Mouse (Mus musculus) cerebellum, postnatal 10 days (tissue): ENCODE measurements around the gene Prop1.

ENCODE experiments used
- DNase-seq, 2 experiments: peaks; one replicate each; pipeline ENCODE4 v3.0.0; 2021; ENCODE audit warnings: mixed read lengths in 2 of 2

The Prop1 gene

DNA sequence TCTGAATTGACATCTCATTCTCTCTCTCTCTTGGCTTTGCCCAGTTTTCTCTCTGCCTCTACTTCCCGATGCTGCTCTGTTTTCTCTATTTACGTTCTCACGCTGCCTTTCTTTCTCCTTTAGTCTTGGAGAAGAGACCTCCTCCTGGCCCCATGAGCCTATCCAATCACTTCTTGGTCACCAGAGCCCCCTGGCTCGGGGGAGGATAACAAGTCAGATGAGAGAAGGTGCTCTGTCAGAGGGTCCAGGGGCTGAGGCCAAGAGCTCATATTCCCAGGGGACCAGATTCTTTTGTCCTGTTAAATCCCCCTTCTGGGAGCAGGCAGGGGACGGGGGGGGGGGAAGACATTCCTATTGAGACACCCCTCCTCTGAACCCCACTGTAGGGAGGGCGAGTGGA lies at the start of gene Prop1:
Gene Prop1 (minus strand): TSS at position 101 of the 400 bp plus-strand sequence.
- no peak for DNase-seq

DNA sequence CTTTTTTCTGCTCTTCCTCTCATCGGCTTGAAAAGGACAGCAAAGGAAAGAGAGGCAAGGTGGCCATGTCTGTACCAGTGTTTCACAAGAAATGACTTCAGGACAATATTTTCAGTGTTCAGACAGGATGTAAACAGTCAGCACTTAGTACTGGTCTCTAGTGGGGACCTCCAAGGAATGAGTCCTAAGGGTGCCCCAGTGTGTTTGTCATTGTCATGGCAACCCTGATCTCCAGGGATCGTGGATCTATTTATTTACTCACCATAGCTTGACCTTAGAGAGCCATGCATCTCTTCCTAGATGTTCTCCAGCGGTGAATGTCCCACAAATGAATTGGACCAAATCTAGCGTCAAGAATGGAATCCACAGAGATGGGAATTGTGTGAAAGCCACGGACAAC lies 49.7 kb upstream of the Prop1 start, which contains the start of gene Olfr51:
Gene Olfr51 (plus strand): TSS at position 301 of the 400 bp plus-strand sequence.
- DNase-seq: no peak

DNA sequence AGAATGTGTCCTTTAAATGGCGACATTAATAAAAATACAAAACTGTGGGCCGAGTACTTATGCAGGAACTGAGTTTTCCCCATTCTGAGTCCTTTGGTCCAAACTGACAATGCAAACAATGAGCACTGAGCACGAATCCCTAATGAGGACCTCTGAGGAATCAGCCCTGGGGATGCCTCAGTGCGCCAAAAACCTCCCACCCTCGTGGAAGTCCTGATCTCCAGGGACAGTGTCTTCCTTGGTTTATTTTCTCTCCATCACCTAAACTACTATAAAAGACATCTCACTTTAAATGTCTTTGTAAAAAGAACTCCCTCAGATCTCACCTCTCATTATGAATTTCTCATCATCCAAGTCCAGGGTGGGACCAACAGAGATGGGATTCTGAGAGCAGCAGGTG lies 28.1 kb upstream of the Prop1 start, which contains the start of gene Olfr1377:
Gene Olfr1377 (plus strand): TSS at position 301 of the 400 bp plus-strand sequence.
- no peak for DNase-seq

DNA sequence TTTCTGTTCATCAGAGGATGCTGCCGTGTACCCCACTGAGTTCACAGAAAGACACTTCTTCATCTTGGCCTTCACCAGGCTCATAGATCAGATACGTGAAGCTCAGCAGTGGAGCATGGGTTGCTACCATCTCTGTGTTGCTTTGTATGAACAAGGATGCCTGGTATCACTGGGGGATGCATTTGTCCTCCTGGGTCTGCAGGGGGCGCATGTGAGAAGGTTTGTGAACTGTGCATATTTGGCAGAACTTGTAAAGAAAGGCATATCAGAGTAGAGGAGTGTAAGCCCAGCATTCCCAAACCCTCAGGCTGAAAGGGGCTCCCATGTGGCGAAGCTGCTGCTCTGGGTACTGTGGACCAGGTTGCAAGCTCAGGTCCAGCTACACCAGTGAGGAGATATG lies 23.7 kb upstream of the Prop1 start:
- DNase-seq: peak; percentile 13 to 28

DNA sequence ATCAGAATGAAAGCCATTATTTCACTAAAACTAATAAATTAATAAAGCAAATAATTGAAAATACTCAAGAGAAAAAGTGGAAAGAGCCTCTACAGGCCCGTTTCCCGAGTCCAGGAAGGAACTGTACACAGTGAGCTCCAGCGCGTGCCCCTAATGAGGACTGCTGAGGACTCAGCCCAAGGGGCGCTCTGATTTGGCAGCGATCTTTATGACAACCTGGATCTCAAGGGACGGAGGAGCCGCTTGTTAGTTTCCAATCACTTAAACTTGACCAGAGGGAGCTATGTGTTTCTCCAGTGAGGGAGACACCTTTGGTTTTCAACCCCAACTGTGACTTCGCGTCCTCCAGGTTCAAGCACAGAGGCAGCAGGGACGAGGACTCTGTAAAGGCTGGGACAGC lies 12.7 kb upstream of the Prop1 start, which contains the start of gene Olfr1378:
Gene Olfr1378 (plus strand): TSS at position 301 of the 400 bp plus-strand sequence.
- no peak for DNase-seq

DNA sequence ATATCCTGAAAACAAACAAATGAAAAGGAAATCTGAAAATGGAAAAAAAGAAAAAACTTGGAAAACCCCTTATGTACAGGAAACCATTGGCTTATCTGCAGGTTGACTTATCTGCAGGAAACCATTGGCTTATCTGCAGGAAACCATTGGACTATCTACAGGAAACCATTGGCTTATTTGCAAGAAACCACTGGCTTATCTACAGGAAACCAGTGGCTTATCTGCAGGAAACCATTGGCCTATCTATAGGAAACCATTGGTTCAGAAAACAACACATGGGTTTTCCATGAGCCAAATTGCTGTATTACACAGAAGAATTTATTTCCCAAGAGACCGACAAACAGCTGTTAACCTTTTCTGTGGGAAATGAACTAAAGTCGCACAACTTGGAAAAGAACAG lies 11.3 kb upstream of the Prop1 start:
- DNase-seq: no peak

DNA sequence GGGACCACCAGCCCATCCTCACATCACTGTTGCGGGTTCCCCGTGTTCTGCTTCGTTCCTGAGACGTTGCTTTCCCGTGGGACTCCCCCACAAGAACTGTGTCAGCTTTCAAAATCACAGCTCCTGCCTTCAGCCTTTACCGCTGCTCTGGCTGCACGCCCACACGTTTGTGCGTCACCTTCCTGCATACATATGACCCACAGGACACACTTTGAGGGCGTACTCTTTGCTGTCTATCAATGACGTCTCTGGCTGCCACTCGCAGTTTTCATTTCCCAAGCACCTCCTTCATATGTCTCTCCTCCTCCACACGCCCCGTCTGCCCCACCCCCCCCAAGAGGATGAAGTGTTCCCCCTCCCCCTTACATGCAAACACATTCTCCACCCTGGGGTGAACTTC lies 1.3 kb downstream of the Prop1 start:
- DNase-seq: no peak

DNA sequence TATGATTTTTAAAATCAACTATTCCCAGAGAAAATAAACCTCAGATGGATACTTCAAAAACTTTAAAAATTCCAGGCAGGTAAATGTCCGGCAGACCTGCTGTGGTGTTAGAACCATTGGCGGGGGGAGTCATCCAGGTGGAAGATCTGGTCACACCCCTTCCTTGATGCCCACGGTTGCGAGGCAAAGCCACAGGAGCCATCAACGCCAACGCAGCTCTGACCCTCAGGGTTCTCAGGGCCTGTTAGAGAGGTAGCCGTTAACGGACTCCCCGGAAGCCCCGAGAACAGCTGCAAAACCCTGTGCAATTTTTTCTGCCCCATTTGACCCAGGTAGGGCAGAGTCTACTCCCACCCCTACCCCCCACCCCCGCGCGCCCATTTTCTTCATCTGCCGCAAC lies 10.1 kb downstream of the Prop1 start, which contains the start of gene 4933414I15Rik:
Gene 4933414I15Rik (minus strand): TSS at position 260 of the 400 bp plus-strand sequence.
- no peak for DNase-seq

DNA sequence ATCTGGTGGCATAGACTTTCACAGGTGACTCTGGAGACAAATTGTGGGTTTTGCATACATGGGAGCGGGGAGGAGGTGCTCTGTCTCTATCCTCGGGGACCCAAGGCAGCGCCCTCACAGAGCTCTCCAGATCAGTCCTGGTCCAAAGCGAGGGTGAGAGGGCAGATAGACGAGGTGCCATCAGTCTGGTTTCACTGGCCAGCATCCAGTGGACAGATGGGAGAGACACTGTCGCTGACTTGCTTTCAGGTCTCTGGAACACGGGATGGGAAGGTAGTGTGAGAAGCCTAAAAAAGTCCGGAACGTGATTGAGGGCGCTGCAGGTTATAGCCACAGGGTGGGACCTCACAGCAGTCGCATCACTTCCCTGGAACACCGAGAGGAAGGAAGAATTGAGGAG lies 11.2 kb downstream of the Prop1 start:
- DNase-seq: peak; percentile 58 to 59

DNA sequence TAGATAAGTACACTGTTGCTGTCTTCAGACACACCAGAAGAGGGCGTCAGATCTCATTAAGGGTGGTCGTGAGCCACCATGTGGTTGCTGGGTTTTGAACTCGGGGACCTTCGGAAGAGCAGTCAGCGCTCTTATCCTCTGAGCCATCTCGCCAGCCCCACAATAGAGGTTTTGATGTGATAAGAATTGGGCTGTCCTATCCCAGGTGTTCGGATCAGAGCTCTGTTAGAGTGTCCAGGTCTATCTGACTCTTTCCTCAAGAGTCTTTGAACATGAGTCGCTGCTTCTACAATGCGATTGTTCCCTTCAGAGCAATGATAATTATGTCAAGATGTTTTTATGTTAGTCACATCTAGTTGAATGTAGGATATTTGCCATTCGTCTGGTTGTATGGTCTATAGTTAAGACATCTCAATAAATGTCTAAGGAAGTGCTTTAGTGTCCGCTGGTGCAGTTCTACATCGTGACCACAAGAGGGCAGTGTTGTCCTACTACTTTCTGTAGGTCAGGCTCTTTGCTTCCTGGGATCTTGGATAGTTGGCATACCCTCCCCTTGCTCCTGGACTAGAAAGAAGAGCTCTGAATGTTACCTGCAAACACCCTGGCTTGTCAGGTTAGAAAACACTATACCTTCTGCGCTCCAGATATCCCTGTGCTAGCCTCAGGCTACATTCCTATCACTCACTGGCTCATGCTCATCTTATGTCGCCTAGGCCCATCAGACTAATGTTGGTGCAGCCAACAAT lies 13.8 kb downstream of the Prop1 start:
- DNase-seq: peak; percentile 66 to 80

DNA sequence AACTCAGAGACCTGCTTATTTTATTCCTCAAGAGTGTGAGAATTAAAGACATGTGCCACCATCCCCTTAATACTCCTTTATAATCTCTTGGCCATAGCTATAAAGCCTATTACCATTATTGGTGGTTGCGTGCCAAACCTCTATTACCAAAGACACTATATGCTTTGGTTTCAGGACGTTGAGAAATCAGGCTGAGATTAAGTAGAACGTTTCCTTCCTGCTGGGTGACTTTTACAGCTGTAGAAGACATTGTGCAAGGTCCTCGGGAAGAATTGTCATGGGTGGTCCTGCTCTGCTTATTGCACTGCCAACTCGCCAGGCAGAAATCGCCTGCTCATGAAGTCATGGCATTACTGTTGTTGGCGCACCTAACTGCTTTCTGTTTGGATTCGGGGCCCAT lies 15.1 kb downstream of the Prop1 start:
- DNase-seq: no peak

DNA sequence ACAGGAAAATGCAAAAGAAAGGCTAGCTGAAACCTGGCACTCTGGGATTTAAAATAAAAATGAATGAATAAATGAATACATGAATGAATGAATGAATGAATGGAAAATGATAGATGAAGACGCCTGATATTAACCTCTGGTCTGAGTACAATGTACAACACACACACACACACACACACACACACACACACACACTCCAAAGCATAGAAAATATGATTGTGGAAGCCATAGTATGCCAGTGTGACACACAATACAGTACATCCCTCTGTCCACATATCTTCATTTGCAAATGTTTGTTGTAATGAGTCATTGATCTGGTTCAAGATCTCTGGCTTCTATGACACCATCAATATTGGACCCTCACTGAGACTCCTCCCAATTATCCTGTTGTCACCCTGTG lies 21.5 kb downstream of the Prop1 start:
- no peak for DNase-seq

DNA sequence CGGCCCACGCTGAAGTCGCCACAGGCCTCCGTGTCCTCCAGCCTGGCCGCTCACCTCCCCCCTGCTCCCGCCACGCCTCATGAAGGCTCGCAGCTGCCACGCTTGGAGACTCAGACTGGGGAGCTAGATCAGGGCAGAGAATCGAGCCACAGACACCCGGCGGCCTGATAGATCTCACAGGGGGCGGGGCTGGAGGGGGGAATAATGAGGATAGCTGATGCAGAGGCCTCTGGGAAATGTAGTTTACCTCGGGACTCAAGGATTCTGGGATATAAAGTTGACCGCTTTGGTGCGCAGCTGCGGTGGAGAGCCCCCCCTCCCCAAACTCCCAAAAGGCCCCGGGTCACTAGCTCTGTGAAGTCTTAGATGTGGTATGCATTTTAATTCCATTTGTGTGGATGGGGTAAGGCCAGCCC lies 22.1 kb downstream of the Prop1 start, which contains the start of gene Zfp354b:
Gene Zfp354b (minus strand): TSS at position 183 of the 416 bp plus-strand sequence.
- peak; percentile 93 to 96 for DNase-seq

DNA sequence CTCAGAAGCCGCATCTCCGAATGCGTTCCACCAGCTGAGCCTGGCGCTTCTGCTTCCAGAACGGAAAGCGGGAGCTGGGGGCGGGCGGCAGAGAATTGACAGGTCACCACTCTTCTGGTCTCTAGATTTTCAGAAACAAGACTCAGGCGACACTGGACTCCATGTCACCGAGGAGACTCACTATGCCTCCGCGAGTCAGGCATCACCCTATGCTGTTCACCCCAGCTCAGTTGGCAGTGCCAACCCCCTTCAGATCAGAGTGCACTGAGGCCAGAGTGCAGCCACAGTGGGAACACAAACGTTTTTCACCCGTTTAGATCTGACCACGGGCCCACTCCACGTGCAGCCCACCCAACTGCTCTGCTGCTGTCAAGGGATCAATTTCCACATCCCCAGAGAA lies 22.5 kb downstream of the Prop1 start:
- DNase-seq: no peak

DNA sequence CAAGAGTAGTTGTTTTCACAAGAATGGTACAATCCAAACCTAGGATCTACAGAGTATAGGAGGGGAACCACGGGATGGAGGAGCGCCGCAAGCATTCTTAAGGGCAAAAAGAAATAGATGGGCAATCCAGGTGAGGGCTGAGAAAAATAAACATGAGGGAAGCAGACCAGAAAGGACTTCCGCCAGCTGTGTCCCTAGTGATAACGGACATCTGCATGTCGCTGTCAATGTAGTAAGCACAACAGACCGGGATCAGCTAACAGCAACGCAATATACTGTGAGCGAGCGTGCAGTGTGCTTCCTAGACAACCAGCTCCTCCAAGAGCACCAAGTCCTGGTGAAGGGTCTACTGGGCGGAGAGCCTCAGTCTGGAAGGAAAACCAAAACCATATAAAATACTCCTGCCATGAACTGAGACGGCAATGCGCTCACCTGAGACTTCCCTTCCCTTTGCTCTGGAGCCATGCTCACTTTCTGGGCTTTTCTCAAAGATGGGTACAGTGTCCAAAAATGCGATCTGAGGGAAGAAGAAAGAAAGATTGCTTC lies 23.0 kb downstream of the Prop1 start:
- DNase-seq: peak in 1 of 2 experiments; percentile 21

DNA sequence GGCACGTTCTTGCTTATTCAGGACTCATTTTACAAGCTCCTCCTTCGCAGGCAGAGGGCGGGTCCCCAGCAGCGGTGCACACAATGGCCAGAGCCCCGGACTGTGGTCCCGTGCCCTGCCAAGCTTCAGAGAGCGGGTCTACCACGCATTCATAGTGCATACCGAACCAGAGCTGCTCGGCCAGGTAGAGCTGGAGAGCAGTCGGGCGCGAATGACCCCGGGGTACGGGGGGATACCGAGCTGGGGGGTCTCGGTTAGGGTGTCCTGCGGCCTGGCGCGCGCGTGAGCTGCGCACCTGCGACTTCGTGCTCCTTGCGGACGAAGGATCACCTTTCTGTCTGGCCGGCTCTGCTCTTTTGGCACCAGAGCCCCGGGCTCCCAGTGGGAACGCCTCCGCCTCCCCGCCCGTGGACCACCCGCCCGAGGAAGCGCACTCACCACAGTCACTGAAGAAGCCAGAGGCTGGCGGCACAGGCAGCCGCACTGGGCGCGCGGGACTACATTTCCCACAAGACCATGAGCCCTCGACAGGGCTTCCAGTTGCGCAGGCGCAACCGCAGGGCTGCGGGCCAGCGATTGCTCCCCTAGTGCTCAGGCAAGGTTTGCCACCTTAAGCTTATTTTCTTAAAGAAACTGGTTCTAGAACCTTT lies 37.8 kb downstream of the Prop1 start, which contains the start of gene Zfp2:
Gene Zfp2 (minus strand): TSS at position 495 of the 650 bp plus-strand sequence.
- DNase-seq: peak; percentile 96

DNA sequence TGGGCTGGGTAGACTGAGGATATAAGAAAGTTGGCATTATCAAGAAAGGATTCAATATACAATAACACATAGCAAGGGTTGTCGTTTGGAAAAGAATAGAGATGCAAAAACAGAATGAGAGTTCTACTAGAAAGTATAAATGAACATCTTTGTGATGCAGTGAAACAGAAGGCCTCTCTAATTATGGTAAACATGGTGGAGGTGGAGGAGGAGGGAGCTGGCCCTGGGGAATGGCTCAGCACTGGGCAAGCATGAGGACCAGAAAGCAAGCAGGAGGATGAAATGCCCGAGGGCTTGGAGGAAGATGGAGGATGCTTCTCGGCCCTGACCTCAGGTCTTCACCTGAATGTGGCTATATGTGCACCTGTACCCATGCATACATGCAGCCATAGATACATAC lies 39.1 kb downstream of the Prop1 start:
- no peak for DNase-seq

DNA sequence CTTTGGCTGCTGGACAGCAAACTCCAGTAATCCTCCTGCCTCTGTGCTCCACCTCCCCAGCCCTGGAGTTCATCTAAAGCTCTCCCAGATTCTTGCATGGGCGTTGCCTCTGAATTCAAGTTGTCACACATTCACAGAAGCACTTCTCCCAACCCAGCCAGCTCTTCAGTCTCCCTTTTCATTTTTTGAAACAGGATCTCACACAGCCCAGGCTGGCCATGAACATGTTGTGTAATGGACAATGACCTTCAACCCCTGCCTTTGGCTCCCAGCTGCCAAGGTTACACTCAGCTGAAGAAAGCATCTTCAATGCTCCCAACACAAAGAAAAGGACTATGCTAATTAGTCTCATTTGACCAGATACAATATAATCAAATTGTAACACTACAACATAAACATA lies 40.3 kb downstream of the Prop1 start:
- no peak for DNase-seq

DNA sequence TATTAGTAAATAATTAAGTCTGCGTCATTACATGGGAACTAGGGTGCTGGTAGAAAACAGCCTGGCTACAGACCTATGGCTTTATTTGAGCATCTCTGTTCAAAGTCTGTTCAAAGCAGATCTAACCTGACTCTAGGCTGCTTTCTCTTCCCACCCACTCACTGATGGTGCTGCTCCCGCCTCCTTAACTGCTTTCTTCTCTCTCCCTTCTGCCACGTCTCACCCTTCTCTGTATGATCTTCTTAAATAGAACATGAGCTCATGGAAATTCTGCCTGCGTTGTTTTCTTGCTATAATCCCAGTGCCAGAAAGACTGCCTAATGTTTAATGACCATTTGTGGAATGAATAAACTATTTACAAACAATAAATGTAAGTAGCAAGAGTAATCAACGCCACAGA lies 45.4 kb downstream of the Prop1 start:
- no peak for DNase-seq
